Mouse (Mus musculus): ENCODE data around the gene Lamtor1.

DNA sequence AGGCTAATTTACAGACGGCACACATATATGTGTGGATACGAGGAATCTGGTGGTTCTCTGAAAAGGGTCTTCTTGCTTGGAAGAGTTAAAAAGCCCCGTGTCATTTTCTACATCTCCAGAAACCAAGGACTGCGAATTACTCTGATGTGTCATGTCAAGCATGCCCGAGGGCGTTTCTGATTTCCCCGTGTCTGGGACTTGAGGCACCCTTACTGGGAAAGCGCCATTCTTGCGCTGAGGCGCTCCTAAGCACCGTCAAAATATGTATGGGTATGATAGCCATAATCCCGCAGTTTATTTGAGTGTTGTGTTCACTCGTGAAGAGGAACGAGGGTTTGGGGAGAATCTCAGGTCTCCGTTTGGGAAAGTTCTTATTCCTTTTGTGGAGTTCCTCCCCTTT, 27.6 kb downstream of the Lamtor1 start:
- no peak for TF ChIP-seq CTCF (IDR thresholded peaks at IDR 0.05)
- TF ChIP-seq EP300 (IDR thresholded peaks at IDR 0.05), result no peak; the same call in 1 of the 2 replicates
